Mouse (Mus musculus): ENCODE measurements around the gene Ccdc102a. TPM values are rescaled to one million over a fixed set of nuclear protein-coding genes. Genes with fewer than 3 reads are reported as not detected.
A peak's percentile ranks its signal among the peaks of the same experiment; 100 is the strongest.
"Not testable (repeated sequence)": the region's sequence is repeated elsewhere in the genome, so short reads cannot be mapped to it uniquely, and the experiment has no call there.

Ccdc102a gene
- total RNA-seq, 2 experiments from 2014 or later, result 1.3 to 2.1 TPM

- DNase-seq (ENCODE audit: low spot score in 2 of 2), result no peak
Observed at GRCm38 (mm10) chr8:94875871-94876150, 42.1 kb downstream of the Ccdc102a start.

GRCm38 (mm10) chr8:94875096-94875870 is 42.6 kb downstream of the Ccdc102a start:
- DNase-seq (ENCODE audit: low spot score in 2 of 2), result peak in 1 of 2 experiments; percentile 6

GRCm38 (mm10) chr8:94874358-94874757 is 43.5 kb downstream of the Ccdc102a start:
- DNase-seq (ENCODE audit: low spot score in 2 of 2), result peak in 1 of 2 experiments; percentile 73

GRCm38 (mm10) chr8:94872576-94872975 is 45.3 kb downstream of the Ccdc102a start:
- DNase-seq (ENCODE audit: low spot score in 2 of 2), result no peak

GRCm38 (mm10) chr8:94872156-94872555 is 45.7 kb downstream of the Ccdc102a start:
- no peak for DNase-seq (ENCODE audit: low spot score in 2 of 2)

GRCm38 (mm10) chr8:94871108-94871894 is 46.6 kb downstream of the Ccdc102a start:
- peak; percentile 79 to 81 for DNase-seq (ENCODE audit: low spot score in 2 of 2)

- DNase-seq (ENCODE audit: low spot score in 2 of 2), result peak; percentile 58 to 66
Observed at GRCm38 (mm10) chr8:94870474-94871107, 47.3 kb downstream of the Ccdc102a start.

- no peak for DNase-seq (ENCODE audit: low spot score in 2 of 2)
Observed at GRCm38 (mm10) chr8:94870003-94870402, 47.9 kb downstream of the Ccdc102a start.

GRCm38 (mm10) chr8:94869146-94869545 is 48.8 kb downstream of the Ccdc102a start:
- DNase-seq (ENCODE audit: low spot score in 2 of 2), result no peak

- no peak for DNase-seq (ENCODE audit: low spot score in 2 of 2)
Observed at GRCm38 (mm10) chr8:94866921-94867320, 51.0 kb downstream of the Ccdc102a start.

- peak in 1 of 2 experiments; percentile 52 for DNase-seq (ENCODE audit: low spot score in 2 of 2)
Observed at GRCm38 (mm10) chr8:94865292-94865691, 52.6 kb downstream of the Ccdc102a start.

- DNase-seq (ENCODE audit: low spot score in 2 of 2), result no peak
Observed at GRCm38 (mm10) chr8:94863897-94864673, 53.8 kb downstream of the Ccdc102a start.

- no peak for DNase-seq (ENCODE audit: low spot score in 2 of 2)
Observed at GRCm38 (mm10) chr8:94862487-94863220, 55.2 kb downstream of the Ccdc102a start.

- DNase-seq (ENCODE audit: low spot score in 2 of 2), result peak in 1 of 2 experiments; percentile 65
Observed at GRCm38 (mm10) chr8:94861352-94861910, 56.5 kb downstream of the Ccdc102a start.

GRCm38 (mm10) chr8:94857346-94858173 is 60.3 kb downstream of the Ccdc102a start, which contains the start of gene Polr2c:
TSS of gene Polr2c (plus strand) at chr8:94857450.
- peak; percentile 86 to 93 for DNase-seq (ENCODE audit: low spot score in 2 of 2)

GRCm38 (mm10) chr8:94857011-94857345 is 60.9 kb downstream of the Ccdc102a start:
- DNase-seq (ENCODE audit: low spot score in 2 of 2), result no peak

- DNase-seq (ENCODE audit: low spot score in 2 of 2), result not testable (repeated sequence)
Observed at GRCm38 (mm10) chr8:94854761-94855160, 63.1 kb downstream of the Ccdc102a start.
